Mouse (Mus musculus) frontal cortex, postnatal 10 days (tissue): Measurements from ENCODE around the gene Hirip3.

Source experiments
- DNase-seq, 2 experiments: peaks; one replicate each; pipeline ENCODE4 v3.0.0; 2022; ENCODE audit warnings: low spot score in 2 of 2, mixed read lengths in 1 of 2

Hirip3 gene

GRCm38 (mm10) chr7:126914844-126915243 lies 53.1 kb downstream of the Hirip3 start:
- no peak for DNase-seq
